Mouse (Mus musculus) layer of hippocampus, postnatal 10 days (tissue): ENCODE measurements around the gene Faf1. TPM values are rescaled to one million over a fixed set of nuclear protein-coding genes. Genes with fewer than 3 reads are reported as not detected.

Source experiments
- DNase-seq, 2 experiments: peaks; one replicate each; pipeline ENCODE4 v3.0.0; 2021; ENCODE audit warnings: low spot score in 2 of 2
- total RNA-seq, 2 experiments: library from RNA; stranded (reverse); gene quantifications; 2 replicates each; pipeline ENCODE4 v1.2.3; 2021

Faf1 gene
- total RNA-seq, 2 experiments from 2014 or later = 31.6 to 33.7 TPM

- no peak for DNase-seq
Measured at GRCm38 (mm10) chr4:109904487-109904886, 228.1 kb downstream of the Faf1 start.

GRCm38 (mm10) chr4:109929058-109929457 lies 252.7 kb downstream of the Faf1 start:
- no peak for DNase-seq

- DNase-seq = no peak
Measured at GRCm38 (mm10) chr4:109930445-109930844, 254.1 kb downstream of the Faf1 start.

- no peak for DNase-seq
Measured at GRCm38 (mm10) chr4:109930935-109931334, 254.5 kb downstream of the Faf1 start.

GRCm38 (mm10) chr4:109936557-109936956 lies 260.2 kb downstream of the Faf1 start:
- no peak for DNase-seq

GRCm38 (mm10) chr4:109939291-109939690 lies 262.9 kb downstream of the Faf1 start:
- no peak for DNase-seq

GRCm38 (mm10) chr4:109945554-109945953 lies 269.2 kb downstream of the Faf1 start:
- DNase-seq = no peak

GRCm38 (mm10) chr4:109949307-109949706 lies 272.9 kb downstream of the Faf1 start:
- no peak for DNase-seq

- no peak for DNase-seq
Measured at GRCm38 (mm10) chr4:109953509-109953908, 277.1 kb downstream of the Faf1 start.

GRCm38 (mm10) chr4:109960201-109960935 lies 284.0 kb downstream of the Faf1 start:
- no peak for DNase-seq

- no peak for DNase-seq
Measured at GRCm38 (mm10) chr4:109963570-109964279, 287.3 kb downstream of the Faf1 start.

- no peak for DNase-seq
Measured at GRCm38 (mm10) chr4:109969561-109969960, 293.2 kb downstream of the Faf1 start.

- no peak for DNase-seq
Measured at GRCm38 (mm10) chr4:109973991-109974654, 297.7 kb downstream of the Faf1 start.

- no peak for DNase-seq
Measured at GRCm38 (mm10) chr4:109974655-109975380, 298.4 kb downstream of the Faf1 start.

GRCm38 (mm10) chr4:109975381-109976240 lies 299.2 kb downstream of the Faf1 start:
- no peak for DNase-seq

- DNase-seq = peak in 1 of 2 experiments; percentile 31
Measured at GRCm38 (mm10) chr4:109976273-109977147, 300.1 kb downstream of the Faf1 start.

GRCm38 (mm10) chr4:109977148-109978067 lies 301.0 kb downstream of the Faf1 start, which contains the start of gene Dmrta2:
Gene Dmrta2, plus strand, starts transcription at chr4:109978053.
- DNase-seq = peak; percentile 71 to 82
